Mouse (Mus musculus) frontal cortex, adult (tissue): ENCODE measurements around the gene Gm45716.

Source experiments
- ATAC-seq: cut with Nextera tagmentation; 2 replicates; pipeline ENCODE4 v1.9.2; 2017; ENCODE audit warnings: mild to moderate bottlenecking, moderate library complexity, mixed read lengths; ENCODE audit not compliant: low TSS enrichment

Gene Gm45716

GRCm38 (mm10) chr11:90283601-90284000, 96.1 kb downstream of the Gm45716 start:
- ATAC-seq = peak; percentile 95

GRCm38 (mm10) chr11:90284079-90284478, 96.6 kb downstream of the Gm45716 start:
- ATAC-seq = no peak; the same call in 1 of the 2 replicates

- no peak for ATAC-seq
Measured at GRCm38 (mm10) chr11:90284623-90285022, 97.1 kb downstream of the Gm45716 start.

GRCm38 (mm10) chr11:90286550-90287154, 99.2 kb downstream of the Gm45716 start:
- no peak for ATAC-seq

GRCm38 (mm10) chr11:90291156-90291555, 103.7 kb downstream of the Gm45716 start:
- no peak for ATAC-seq

GRCm38 (mm10) chr11:90292766-90293165, 105.3 kb downstream of the Gm45716 start:
- no peak for ATAC-seq

- ATAC-seq = no peak
Measured at GRCm38 (mm10) chr11:90294622-90295021, 107.1 kb downstream of the Gm45716 start.
